Mouse (Mus musculus): ENCODE measurements around the gene Ctsw. TPM values are rescaled to one million over a fixed set of nuclear protein-coding genes. Genes with fewer than 3 reads are reported as not detected.

Ctsw gene
- polyA plus RNA-seq, 2 experiments = 0.25 to 0.27 TPM

DNA sequence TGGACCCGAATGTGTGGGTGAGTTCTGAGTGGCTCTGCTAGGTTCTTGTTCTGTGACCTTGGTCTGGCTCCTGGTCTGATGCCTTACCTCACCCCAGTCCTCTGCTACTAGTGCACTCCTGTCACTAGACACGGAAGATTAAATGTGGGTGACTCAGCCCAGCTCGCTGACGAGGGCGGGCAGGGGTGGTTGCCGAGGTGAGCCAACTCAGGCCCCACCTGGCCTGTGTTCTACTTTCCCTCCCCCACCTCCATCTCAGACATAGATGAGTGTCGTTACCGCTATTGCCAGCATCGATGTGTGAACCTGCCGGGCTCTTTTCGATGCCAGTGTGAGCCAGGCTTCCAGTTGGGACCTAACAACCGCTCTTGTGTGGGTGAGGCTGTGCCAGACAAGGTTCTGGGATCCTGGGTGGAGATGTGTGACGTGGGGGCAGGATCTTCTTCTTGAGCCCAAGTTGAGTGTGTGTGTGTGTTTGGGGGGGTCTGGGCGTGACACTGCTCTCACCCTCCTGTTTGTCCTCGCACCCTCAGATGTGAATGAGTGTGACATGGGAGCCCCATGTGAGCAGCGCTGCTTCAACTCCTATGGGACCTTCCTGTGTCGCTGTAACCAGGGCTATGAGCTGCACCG, 9.5 kb upstream of the Ctsw start:
- Histone ChIP-seq H3K4me2 (ENCODE audit: low read depth) (no peak overlapping the region), H3K27ac (no peak overlapping the region), H3K4me3 (ENCODE audit: insufficient read depth in 1 of 2, low read depth in 2 of 2, low read length in 2 of 2) (no peak overlapping the region), H3K36me3 (replicated peaks; ENCODE audit: control insufficient read depth, insufficient read depth, low read depth) (no peaks in the 10 kb centered on the region), H3K9ac (replicated peaks) (no peak overlapping the region), H3K9me3 (ENCODE audit: control insufficient read depth, low read length) (no peaks in the 10 kb centered on the region), H3K4me1 (replicated peaks; ENCODE audit: control insufficient read depth in 2 of 2, insufficient read depth in 2 of 2, low read length in 1 of 2) (peaks cover 0 to 2% of the 10 kb centered on the region in 2 experiments; a peak in 1 of 4 replicates), H3K27me3 (ENCODE audit: control insufficient read depth, insufficient read depth, low read length) (peaks cover 28% of the 10 kb centered on the region)
- no peak for ATAC-seq (ENCODE audit: insufficient read depth)
- no peak for DNase-seq (ENCODE audit: low read depth in 3 of 3, low spot score in 3 of 3)
- WGBS (ENCODE audit: insufficient replicate concordance) = 74% methylated on average over 18 of the region's 18 CpGs
- TF ChIP-seq EP300 (IDR thresholded peaks at IDR 0.05; ENCODE audit: low read depth) (no peak), CTCF (IDR thresholded peaks at IDR 0.05; ENCODE audit: low read depth) (no peak)

DNA sequence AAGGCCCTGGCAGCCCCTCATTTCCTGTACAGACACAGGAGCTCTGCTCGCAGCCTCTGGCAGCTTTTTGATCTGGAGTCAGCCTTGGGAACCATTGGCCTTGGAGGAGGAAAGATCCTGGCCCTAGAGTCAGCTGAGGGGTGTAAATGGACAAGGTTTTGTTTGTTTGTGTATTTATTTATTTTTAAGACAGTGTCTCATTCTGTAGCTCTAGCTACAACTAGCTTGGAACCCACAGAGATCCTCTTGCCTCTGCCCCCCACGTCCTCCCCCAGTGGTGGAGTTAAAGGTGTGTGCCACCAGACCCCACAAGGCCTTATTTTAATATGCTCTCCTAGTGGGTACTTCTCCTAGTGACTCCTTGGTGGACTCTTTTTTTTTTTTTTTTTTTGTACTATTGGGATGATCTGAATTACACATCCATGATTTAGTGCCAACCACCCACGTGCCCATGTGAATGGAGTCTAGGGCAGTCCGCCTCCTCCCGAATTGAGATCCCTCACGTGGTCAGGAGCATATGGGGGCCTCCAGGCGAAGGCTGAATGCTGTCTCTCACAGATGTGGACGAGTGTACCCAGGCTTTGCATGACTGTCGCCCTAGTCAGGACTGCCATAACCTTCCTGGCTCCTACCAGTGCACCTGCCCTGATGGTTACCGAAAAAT, 8.8 kb upstream of the Ctsw start:
- Histone ChIP-seq H3K9me3 (ENCODE audit: control insufficient read depth, low read length) (no peaks in the 10 kb centered on the region), H3K9ac (replicated peaks) (no peak overlapping the region), H3K27me3 (ENCODE audit: control insufficient read depth, insufficient read depth, low read length) (peaks cover 28% of the 10 kb centered on the region), H3K4me3 (ENCODE audit: insufficient read depth in 1 of 2, low read depth in 2 of 2, low read length in 2 of 2) (no peak overlapping the region), H3K36me3 (replicated peaks; ENCODE audit: control insufficient read depth, insufficient read depth, low read depth) (no peaks in the 10 kb centered on the region), H3K27ac (no peak overlapping the region), H3K4me1 (replicated peaks; ENCODE audit: control insufficient read depth in 2 of 2, insufficient read depth in 2 of 2, low read length in 1 of 2) (peaks cover 0 to 2% of the 10 kb centered on the region in 2 experiments; a peak in 1 of 4 replicates), H3K4me2 (ENCODE audit: low read depth) (no peak overlapping the region)
- 72% methylated on average over 10 of the region's 10 CpGs for WGBS (ENCODE audit: insufficient replicate concordance)
- ATAC-seq (ENCODE audit: insufficient read depth) (no peak), DNase-seq (ENCODE audit: low read depth in 3 of 3, low spot score in 3 of 3) (no peak)
- TF ChIP-seq CTCF (IDR thresholded peaks at IDR 0.05; ENCODE audit: low read depth) = no peak
- no peak for TF ChIP-seq EP300 (IDR thresholded peaks at IDR 0.05; ENCODE audit: low read depth)

DNA sequence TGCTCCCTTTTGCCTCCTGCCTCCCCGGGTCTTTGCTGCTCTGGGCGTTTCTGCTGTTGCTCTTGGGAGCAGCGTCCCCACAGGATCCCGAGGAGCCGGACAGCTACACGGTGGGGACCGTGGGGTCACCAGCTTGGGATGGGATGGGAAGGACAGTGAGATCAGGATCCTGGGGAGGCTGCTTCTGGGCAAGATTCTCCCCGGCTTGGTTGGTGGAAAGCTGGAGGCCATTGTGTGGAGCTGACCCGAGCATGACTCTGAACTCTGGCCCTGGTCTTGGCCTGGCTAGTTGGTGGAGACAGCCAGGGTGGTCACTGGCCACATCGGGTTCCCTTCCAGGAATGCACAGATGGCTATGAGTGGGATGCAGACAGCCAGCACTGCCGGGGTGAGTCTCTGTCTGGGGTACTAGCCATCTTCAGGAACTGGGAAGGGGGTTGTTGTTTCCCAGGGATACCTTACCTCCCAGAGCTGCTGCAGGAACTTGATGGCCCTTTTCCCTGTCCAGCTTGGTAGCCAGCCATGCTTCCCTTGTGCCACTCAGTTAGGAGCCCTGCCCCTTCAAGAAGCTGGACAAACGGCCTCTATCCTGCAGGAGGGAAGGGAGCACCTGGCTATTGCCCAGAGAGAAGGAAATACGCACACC, 6.9 kb upstream of the Ctsw start:
- Histone ChIP-seq H3K36me3 (replicated peaks; ENCODE audit: control insufficient read depth, insufficient read depth, low read depth) (no peaks in the 10 kb centered on the region), H3K27ac (no peak overlapping the region), H3K27me3 (ENCODE audit: control insufficient read depth, insufficient read depth, low read length) (peaks cover 28% of the 10 kb centered on the region), H3K4me1 (replicated peaks; ENCODE audit: control insufficient read depth in 2 of 2, insufficient read depth in 2 of 2, low read length in 1 of 2) (peaks cover 0 to 2% of the 10 kb centered on the region in 2 experiments; a peak in 1 of 4 replicates), H3K4me3 (ENCODE audit: insufficient read depth in 1 of 2, low read depth in 2 of 2, low read length in 2 of 2) (peak overlapping the region; percentile 39 to 42), H3K4me2 (ENCODE audit: low read depth) (peak overlapping the region; percentile 70), H3K9me3 (ENCODE audit: control insufficient read depth, low read length) (no peaks in the 10 kb centered on the region), H3K9ac (replicated peaks) (no peak overlapping the region)
- DNase-seq (ENCODE audit: low read depth in 3 of 3, low spot score in 3 of 3) (no peak), ATAC-seq (ENCODE audit: insufficient read depth) (no peak)
- WGBS (ENCODE audit: insufficient replicate concordance) = 46% methylated on average over 13 of the region's 13 CpGs
- no peak for TF ChIP-seq EP300 (IDR thresholded peaks at IDR 0.05; ENCODE audit: low read depth)
- TF ChIP-seq CTCF (IDR thresholded peaks at IDR 0.05; ENCODE audit: low read depth) = no peak

DNA sequence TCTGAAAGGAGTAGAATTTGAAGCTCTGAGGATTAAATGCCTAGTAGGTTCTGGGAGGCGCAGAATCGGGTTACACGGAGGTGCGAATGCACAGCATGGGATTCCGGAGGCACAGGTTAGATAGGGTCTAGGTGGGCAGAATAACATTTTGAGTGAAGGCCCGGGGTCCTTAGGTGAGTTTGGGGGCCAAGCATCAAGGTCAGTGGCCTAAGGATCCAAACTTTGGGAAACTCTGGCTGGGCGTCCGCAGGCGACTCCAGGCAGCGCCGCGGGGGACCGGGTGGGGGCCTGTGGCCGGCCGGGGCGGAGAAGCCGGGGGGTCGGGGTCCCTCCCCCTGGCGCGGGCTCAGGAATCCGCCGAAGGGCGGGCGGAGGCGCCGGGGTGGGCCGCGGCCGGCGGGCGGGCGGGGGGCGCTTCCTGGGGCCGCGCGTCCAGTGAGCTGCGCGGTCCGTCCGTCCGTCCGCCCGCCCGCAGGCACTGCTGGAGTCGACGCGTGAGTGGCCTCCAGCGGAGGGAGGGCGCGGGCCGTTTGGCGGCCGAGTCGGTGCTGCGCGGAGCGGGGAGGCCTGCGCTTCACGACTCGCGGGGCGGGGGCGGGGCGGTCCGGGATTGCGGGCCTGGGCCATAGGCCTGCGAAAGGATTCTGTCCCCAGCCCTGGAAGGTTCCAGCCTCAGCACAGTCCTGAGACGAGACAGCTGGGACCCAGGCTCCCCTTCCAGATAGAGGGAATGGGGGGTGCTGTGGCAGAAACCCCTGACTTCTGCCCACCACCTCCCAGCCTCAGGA, 6.2 kb upstream of the Ctsw start:
- DNase-seq (ENCODE audit: low read depth in 3 of 3, low spot score in 3 of 3) (no peak), ATAC-seq (ENCODE audit: insufficient read depth) (peak; percentile 31)
- H3K27me3 ChIP-seq (ENCODE audit: control insufficient read depth, insufficient read depth, low read length) = peaks cover 28% of the 10 kb centered on the region
- peak overlapping the region; percentile 70 for H3K4me2 ChIP-seq (ENCODE audit: low read depth)
- H3K4me3 ChIP-seq (ENCODE audit: insufficient read depth in 1 of 2, low read depth in 2 of 2, low read length in 2 of 2) = peak overlapping the region; percentile 39 to 46
- H3K9ac ChIP-seq (replicated peaks) = peak overlapping the region; percentile 1
- WGBS (ENCODE audit: insufficient replicate concordance) = 2% methylated on average over 49 of the region's 68 CpGs
- no peaks in the 10 kb centered on the region for H3K9me3 ChIP-seq (ENCODE audit: control insufficient read depth, low read length)
- H3K36me3 ChIP-seq (replicated peaks; ENCODE audit: control insufficient read depth, insufficient read depth, low read depth) = no peaks in the 10 kb centered on the region
- TF ChIP-seq EP300 (IDR thresholded peaks at IDR 0.05; ENCODE audit: low read depth) = no peak
- no peak for TF ChIP-seq CTCF (IDR thresholded peaks at IDR 0.05; ENCODE audit: low read depth)
- peaks cover 0 to 2% of the 10 kb centered on the region in 2 experiments; a peak in 1 of 4 replicates for H3K4me1 ChIP-seq (replicated peaks; ENCODE audit: control insufficient read depth in 2 of 2, insufficient read depth in 2 of 2, low read length in 1 of 2)
- H3K27ac ChIP-seq = no peak overlapping the region
